Mouse (Mus musculus): Measurements from ENCODE around the gene Grin2d.

DNA sequence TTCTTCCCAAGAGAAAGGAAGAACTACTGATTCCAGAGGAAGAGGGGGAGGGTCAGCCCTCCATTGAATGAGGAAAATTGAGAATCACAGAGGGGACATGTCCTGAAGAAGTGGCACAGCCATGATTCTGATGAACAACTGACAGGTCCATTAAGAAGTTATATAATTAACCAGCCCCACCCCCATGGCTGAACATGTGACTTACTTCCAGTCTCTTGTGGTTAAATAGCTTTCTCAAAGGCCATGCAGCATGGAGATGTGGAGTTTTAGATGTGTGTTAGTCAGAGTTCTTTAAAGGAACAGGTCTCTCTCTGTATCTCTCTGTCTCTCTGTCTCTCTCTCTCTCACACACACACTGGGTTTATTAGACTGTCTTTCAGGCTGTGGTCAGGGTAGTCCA, 30.2 kb upstream of the Grin2d start:
- TF ChIP-seq POLR2A (IDR thresholded peaks at IDR 0.05; ENCODE audit: low read depth, low read length), result no peak
- TF ChIP-seq ZC3H11A (IDR thresholded peaks at IDR 0.05; ENCODE audit: low read depth, low read length), result no peak

Data from CH12.LX (cell line).